Mouse (Mus musculus) heart, embryonic 10.5 days (tissue): Measurements from ENCODE around the gene Asxl2. TPM values are rescaled to one million over a fixed set of nuclear protein-coding genes. Genes with fewer than 3 reads are reported as not detected.
"Not testable (repeated sequence)": the region's sequence is repeated elsewhere in the genome, so short reads cannot be mapped to it uniquely, and the experiment has no call there.

Source experiments
- DNase-seq: peaks from one replicate; pipeline ENCODE4 v3.0.0-alpha.2; 2017; ENCODE audit warnings: low spot score
- H3K27ac ChIP-seq: fragments of 300-500 bp; sonication (generic); 2 replicates; pipeline ENCODE4 v1.5.1; 2016; ENCODE audit warnings: mild to moderate bottlenecking
- H3K27me3 ChIP-seq: fragments of 300-500 bp; sonication (generic); 2 replicates; pipeline ENCODE4 v1.6.1; 2016; ENCODE audit warnings: mild to moderate bottlenecking; ENCODE audit not compliant: poor library complexity, insufficient read depth, severe bottlenecking
- H3K36me3 ChIP-seq: fragments of 300-500 bp; sonication (generic); 2 replicates; pipeline ENCODE4 v1.6.1; 2016; ENCODE audit warnings: mild to moderate bottlenecking, moderate library complexity
- H3K4me1 ChIP-seq: fragments of 300-500 bp; sonication (generic); 2 replicates; pipeline ENCODE4 v1.6.1; 2016; ENCODE audit warnings: mild to moderate bottlenecking
- H3K4me3 ChIP-seq: fragments of 300-500 bp; sonication (generic); 2 replicates; pipeline ENCODE4 v1.5.1; 2016; ENCODE audit warnings: mild to moderate bottlenecking, moderate library complexity
- H3K9me3 ChIP-seq: fragments of 300-500 bp; sonication (generic); 2 replicates; pipeline ENCODE4 v1.6.1; 2016; ENCODE audit warnings: mild to moderate bottlenecking, moderate library complexity
- WGBS: fragments of 180-500 bp; shearing (Covaris S2); methylation state at CpG from one replicate; pipeline ENCODE4 v1.1.7; 2016; 5-methylcytosine and 5-hydroxymethylcytosine counted together
- polyA plus RNA-seq: library from polyadenylated mRNA; unstranded; fragments of >200 nt; fragmentation: Nextera tagmentation; extraction: Ambion mirVana; gene quantifications from 2 replicates; pipeline ENCODE4 v1.2.1, GENCODE M21; 2016

Asxl2 gene
- polyA plus RNA-seq, 1 experiment from 2014 or later, result 16.8 TPM

DNA sequence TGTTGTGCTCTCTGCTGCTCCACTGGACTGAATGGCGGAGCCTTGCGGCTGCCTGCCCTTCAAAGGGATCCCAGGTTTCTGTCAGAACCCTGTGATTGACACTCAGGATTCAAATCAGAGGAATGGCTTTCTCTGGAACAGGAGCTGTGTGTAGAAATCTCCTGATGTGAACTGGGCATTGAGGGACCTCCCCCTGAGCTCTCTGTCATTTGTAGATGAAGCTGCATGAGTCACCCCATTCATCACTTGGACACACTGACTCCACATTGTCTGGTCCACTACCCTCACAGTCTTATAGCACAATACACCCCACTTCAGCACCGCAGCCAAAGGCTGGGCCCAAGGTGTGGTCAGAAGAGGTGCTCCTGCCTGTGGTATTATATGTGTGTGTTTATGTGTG, 21.0 kb upstream of the Asxl2 start:
- H3K36me3 ChIP-seq, result peaks cover 31% of the 10 kb centered on the region
- DNase-seq, H3K4me3 ChIP-seq, H3K27me3 ChIP-seq, H3K4me1 ChIP-seq, H3K9me3 ChIP-seq, H3K27ac ChIP-seq: not testable (repeated sequence)
- 89% methylated on average over 3 of the region's 3 CpGs for WGBS

DNA sequence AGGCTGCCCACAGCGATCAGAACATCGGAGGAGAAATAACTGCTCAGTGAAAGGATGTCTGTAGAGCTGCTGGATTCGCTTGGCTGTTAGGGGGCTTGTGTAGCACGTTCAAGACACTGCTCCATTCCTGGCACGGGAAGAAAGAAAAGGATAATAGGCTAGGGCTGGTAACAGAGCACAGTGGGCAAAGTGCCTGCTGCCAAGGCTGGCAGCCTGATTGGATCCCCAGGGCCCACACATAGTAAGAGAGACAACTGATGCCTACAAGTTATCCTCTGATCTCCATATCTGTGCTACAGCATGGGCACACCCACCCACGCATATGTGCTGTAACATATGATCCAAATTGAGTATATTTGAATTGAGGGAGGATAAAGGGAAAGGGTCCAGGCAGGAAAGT, 20.1 kb upstream of the Asxl2 start:
- WGBS, result 91% methylated on average over 6 of the region's 6 CpGs
- H3K4me1 ChIP-seq, result no peaks in the 10 kb centered on the region
- no peak overlapping the region for H3K27ac ChIP-seq
- no peaks in the 10 kb centered on the region for H3K9me3 ChIP-seq
- no peak for DNase-seq
- no peaks in the 10 kb centered on the region for H3K27me3 ChIP-seq
- H3K4me3 ChIP-seq, result no peak overlapping the region
- peaks cover 35% of the 10 kb centered on the region for H3K36me3 ChIP-seq

DNA sequence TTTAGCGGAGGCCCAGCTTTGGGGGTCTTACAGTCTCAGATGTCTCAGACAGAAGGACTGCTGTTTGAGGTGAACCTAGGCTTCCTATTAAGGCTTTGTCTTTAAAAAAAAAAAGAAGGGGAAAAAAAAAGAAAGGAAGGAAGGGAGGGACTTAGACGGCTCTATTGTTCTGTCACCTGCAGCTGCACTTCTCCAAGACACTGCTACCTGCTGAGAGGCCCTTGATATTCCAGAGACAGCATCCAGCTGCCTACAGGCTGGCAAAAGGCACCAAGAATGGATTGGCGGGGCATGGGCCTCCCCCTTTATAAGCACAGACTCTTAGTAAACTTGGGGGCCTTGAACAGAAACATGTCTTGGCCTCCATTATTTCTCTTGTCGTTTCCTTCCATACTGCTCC, 11.7 kb upstream of the Asxl2 start:
- Histone ChIP-seq H3K36me3 (peaks cover 34% of the 10 kb centered on the region), H3K27me3 (no peaks in the 10 kb centered on the region), H3K4me1 (no peaks in the 10 kb centered on the region), H3K27ac (no peak overlapping the region), H3K4me3 (no peak overlapping the region), H3K9me3 (no peaks in the 10 kb centered on the region)
- WGBS, result 89% methylated on average over 4 of the region's 4 CpGs
- no peak for DNase-seq

DNA sequence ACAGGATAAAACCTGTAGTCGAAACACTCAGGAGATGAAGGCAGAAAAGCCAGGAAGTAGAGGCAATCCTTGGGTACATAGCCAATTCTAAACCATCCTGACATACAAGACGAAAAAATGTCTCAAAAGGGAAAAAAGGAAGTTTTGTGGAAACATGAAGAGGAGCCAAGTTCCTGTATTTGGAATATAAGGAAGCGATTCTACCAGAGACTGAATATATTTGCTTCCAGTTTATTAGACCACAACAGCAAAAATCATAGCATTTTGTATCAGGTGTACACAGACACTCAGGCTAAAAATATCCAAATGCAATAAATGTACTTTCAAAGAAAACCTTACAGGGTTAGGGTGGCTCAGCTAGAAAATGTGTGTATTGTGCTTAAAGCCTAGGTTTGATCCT, 7.9 kb upstream of the Asxl2 start:
- H3K4me3 ChIP-seq, result no peak overlapping the region
- H3K9me3 ChIP-seq, result no peaks in the 10 kb centered on the region
- H3K27ac ChIP-seq, result no peak overlapping the region
- H3K4me1 ChIP-seq, result no peaks in the 10 kb centered on the region
- WGBS, result 89% methylated on average over 3 of the region's 3 CpGs
- no peak for DNase-seq
- H3K36me3 ChIP-seq, result peaks cover 43% of the 10 kb centered on the region
- no peaks in the 10 kb centered on the region for H3K27me3 ChIP-seq

DNA sequence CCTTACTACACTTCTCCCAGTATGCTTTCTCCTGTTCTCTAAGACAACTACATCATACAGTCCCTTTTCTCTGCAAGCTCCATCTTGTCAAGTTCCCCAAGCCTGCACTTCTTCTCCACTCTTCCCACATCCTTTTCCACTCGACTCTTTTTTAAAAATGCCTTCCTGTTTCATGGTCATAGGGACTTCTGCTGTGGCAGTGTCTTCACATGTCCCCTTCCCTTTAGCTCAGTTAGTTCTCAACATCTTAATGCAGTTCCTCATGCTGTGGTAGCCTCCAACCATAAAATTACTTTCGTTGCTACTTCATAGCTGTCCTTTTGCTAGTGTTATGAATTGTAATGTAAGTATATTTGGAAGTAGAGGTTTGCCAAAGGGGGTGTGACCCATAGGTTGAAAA, 6.1 kb upstream of the Asxl2 start:
- 84% methylated on average over 2 of the region's 2 CpGs for WGBS
- peaks cover 11% of the 10 kb centered on the region; the same call in 1 of the 2 replicates for H3K4me1 ChIP-seq
- H3K9me3 ChIP-seq, result no peaks in the 10 kb centered on the region
- no peak overlapping the region for H3K4me3 ChIP-seq
- peaks cover 32% of the 10 kb centered on the region for H3K36me3 ChIP-seq
- H3K27ac ChIP-seq, result no peak overlapping the region
- no peaks in the 10 kb centered on the region for H3K27me3 ChIP-seq
- no peak for DNase-seq

DNA sequence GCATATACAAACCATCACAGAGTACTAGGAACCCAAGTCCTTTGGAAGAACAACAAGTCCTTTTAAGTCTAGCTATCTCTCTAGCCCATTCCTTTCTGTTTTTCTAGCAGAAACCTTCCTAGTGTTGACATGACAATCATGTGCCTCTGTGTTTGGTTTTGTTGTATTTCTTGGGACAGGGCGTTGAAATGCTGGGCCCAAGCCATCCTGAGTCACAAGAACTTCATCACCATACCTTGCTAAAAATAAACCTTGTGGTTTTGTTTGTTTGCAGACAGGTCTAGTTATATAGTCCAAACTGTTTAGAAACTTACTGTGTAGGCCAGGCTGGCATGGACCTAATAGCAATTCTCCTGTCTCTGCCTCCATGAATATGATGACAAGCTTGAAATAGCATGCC, 3.9 kb upstream of the Asxl2 start:
- Histone ChIP-seq H3K27ac (no peak overlapping the region), H3K9me3 (no peaks in the 10 kb centered on the region), H3K36me3 (peaks cover 20% of the 10 kb centered on the region), H3K4me1 (peaks cover 12% of the 10 kb centered on the region; the same call in 1 of the 2 replicates), H3K4me3 (no peak overlapping the region), H3K27me3 (no peaks in the 10 kb centered on the region)
- WGBS, result 89% methylated on average over 1 of the region's 1 CpGs
- no peak for DNase-seq

DNA sequence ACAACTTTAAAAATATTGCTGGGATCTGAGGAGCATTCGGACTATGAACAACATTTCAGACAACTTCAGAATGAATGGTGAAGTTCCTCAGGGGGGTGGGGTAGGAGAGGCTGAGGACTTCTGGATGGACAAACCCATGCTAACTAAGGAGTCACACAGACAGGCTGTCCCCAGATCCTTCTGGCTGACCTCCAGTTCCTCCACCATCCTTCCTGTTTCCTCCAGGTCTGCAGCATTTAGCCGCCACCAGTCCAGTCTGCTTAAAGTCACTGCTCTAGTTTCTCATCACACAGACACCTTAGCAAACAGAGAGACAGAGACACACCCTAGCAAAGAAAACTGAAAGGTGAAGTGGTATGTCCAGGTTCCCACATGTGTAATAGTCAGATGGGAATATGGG, 2.5 kb upstream of the Asxl2 start:
- H3K36me3 ChIP-seq, result peaks cover 17% of the 10 kb centered on the region
- 85% methylated on average over 2 of the region's 2 CpGs for WGBS
- H3K27me3 ChIP-seq, result no peaks in the 10 kb centered on the region
- H3K9me3 ChIP-seq, result no peaks in the 10 kb centered on the region
- H3K4me1 ChIP-seq, result peaks cover 16% of the 10 kb centered on the region; the same call in 1 of the 2 replicates
- H3K4me3 ChIP-seq, result no peak overlapping the region
- no peak overlapping the region for H3K27ac ChIP-seq
- DNase-seq, result no peak

DNA sequence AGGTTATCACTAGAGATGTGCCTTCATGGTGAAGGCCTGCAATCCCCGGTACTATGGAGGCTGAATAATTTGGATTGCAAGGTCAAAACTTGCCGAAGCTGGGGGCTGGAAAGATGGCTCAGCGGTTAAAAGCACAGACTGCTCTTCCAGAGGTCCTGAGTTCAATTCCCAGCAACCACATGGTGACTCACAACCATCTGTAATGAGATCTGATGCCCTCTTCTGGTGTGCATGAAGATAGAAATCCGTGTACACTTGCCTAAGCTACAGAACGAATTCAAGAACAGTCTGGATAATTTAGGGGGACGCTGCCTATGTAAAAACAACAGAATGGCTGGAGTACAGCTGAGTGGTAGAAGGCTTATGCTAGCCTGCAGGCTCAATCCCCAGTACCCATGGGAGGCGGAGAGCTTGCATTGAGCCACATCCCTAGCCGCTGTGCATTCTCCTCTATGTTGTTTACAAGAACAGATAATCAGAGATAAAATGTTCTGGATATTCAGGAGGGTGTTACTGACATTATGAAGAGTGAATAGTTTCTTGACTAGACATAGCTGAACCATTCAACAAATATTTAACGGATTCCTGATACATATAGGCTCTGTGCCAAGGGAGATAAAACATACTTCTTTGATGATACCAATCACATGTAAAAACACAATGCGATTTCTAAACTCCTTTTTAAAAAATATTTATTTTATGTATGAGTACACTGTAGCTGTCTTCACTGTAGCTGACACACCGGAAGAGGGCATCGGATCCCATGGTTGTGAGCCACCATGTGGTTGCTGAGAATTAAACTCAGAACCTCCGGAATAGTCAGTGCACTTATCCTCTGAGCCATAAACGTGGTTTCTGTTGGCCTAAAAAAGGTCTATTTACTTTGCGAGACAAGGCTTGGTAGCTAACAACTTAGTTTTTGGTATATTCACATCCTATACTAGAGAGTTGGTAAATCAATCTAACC, 999 bp upstream of the Asxl2 start:
- Histone ChIP-seq H3K4me3 (peak overlapping the region; percentile 83), H3K4me1 (peaks cover 16% of the 10 kb centered on the region; the same call in 1 of the 2 replicates), H3K9me3 (no peaks in the 10 kb centered on the region), H3K27me3 (no peaks in the 10 kb centered on the region), H3K27ac (peak overlapping the region; percentile 97), H3K36me3 (peaks cover 13% of the 10 kb centered on the region)
- WGBS, result 42% methylated on average over 15 of the region's 15 CpGs
- no peak for DNase-seq

DNA sequence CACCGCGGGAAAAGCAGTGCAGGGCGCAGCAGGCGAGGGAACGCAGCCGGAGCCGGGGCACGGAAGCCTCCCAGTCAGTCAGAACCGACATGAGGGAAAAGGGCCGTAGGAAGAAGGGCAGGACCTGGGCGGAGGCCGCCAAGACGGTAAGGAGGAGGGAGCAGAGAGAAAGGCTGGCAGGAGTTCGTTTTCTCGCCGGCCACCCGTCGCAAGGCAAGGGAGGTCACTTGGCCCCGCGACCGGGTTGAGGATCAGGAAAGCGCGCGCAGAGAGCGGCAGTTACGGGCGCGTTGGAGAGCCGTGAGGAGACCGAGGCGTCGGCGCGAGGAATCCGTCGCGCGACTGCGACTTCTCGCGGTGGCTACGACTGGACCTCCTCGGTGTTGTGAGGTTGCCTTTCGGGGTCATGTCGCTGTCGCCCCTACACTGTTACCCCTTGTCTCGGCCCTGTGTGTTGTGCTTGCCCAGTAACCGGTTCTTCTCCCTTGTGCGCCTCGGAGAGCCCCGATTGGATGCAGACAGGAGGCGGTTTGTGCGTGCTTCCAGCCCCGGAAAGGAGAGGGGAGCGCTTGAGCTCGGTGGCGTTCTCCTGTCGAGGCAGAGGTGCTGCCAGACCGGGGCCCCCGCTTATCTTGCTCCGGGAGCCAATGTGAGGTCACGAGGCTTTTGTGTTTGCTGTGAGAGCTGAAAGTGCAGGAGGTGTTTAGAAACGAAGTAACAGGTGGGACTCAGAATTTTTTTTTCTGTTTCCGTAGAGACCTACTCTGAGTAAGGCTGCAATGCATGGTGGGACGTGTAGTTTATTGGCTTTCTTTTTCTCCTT, 621 bp downstream of the Asxl2 start:
- under 1% methylated on average over 65 of the region's 65 CpGs for WGBS
- peak overlapping the region; percentile 97 for H3K27ac ChIP-seq
- peak; percentile 95 for DNase-seq
- H3K4me3 ChIP-seq, result peak overlapping the region; percentile 83
- H3K36me3 ChIP-seq, result peaks cover 11% of the 10 kb centered on the region
- no peaks in the 10 kb centered on the region for H3K27me3 ChIP-seq
- peaks cover 16% of the 10 kb centered on the region; the same call in 1 of the 2 replicates for H3K4me1 ChIP-seq
- H3K9me3 ChIP-seq, result no peaks in the 10 kb centered on the region

DNA sequence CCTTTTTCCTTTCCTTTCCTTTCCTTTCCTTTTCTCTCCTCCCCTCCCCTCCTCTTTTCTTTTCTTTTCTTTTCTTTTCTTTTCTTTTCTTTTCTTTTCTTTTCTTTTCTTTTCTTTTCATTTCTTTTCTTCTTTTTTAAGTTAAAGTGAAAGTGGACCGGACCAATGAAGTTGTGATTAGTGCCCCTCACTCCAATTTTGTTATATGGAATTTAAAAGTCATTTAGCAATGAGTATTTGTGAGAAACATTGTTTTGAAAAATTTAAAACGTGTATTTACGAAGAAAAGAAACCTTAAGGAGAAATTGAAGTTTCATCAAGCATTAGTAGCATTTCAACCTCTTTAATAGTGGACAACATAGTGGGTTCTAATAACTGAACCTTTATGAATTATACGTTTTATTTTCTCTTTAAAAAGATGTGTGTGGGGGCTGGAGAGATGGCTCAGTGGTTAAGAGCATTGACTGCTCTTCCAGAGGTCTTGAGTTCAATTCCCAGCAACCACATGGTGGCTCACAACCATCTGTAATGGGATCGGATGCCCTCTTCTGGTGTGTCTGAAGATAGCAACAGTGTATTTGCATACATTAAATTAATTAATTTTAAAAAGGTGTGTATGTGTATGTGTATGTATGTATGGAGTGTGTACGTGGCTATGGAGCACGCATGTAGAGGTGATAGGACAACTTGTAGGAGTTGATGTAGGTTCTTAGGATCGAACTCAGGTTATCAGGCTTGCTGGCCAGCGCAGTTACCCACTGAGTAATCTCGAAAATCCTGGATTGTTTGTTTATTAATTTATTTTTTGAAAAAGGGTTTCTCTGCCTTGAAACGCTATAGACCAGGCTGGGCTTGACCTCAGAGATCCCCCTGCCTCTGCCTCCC, 1.5 kb downstream of the Asxl2 start:
- WGBS, result 61% methylated on average over 11 of the region's 11 CpGs

DNA sequence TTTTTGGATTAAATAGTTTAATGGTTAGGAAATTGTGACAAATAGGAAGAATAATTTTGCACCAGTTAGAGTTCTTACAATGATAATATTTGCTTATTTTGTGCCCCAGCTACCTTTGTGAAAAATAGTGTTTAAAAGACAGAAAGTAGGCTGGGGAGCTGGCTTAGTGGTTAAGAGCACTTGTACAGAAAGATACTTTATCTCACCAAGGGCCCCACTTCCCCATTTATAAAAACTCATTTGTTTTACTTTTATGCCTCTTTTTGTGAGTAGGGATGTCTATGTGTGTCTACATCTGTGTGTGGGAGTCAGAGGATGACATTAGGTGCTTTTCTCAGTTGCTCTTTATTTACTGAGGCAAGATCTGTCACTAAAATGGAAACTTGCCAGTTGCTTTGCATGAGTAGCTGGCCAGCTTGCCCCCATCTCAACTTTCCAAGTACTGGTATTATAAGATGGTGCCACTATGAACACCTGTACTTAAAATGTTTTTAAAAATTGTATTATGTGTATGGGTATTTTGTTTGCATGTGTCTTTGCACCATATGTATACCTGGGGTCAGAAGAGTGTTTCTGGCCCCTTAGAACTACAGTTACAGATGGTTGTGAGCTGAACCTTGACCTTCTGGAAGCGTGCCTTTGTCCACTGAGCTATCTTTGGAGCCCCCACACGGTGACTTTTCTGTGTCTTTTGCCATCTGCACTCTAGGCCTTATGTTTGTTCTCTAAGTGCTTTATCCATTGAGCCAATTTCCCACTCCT, 3.2 kb downstream of the Asxl2 start:
- Histone ChIP-seq H3K27me3 (no peaks in the 10 kb centered on the region), H3K27ac (no peak overlapping the region), H3K36me3 (0 out of 2 replicates have a peak, but pooled peaks cover 12% of the 10 kb centered on the region), H3K9me3 (no peaks in the 10 kb centered on the region), H3K4me3 (no peak overlapping the region), H3K4me1 (peaks cover 11% of the 10 kb centered on the region; the same call in 1 of the 2 replicates)
- WGBS, result 81% methylated on average over 2 of the region's 2 CpGs
- no peak for DNase-seq

More for the DNA sequence above, 1.5 kb downstream of the Asxl2 start:
- H3K9me3 ChIP-seq, result no peaks in the 10 kb centered on the region
- peaks cover 16% of the 10 kb centered on the region; the same call in 1 of the 2 replicates for H3K4me1 ChIP-seq
- H3K27ac ChIP-seq, result 0 out of 2 replicates have a peak overlapping the region, but pooled peaks have one; percentile 97
- peak overlapping the region; percentile 83 for H3K4me3 ChIP-seq
- no peaks in the 10 kb centered on the region for H3K27me3 ChIP-seq
- H3K36me3 ChIP-seq, result 0 out of 2 replicates have a peak, but pooled peaks cover 3% of the 10 kb centered on the region
- no peak for DNase-seq

DNA sequence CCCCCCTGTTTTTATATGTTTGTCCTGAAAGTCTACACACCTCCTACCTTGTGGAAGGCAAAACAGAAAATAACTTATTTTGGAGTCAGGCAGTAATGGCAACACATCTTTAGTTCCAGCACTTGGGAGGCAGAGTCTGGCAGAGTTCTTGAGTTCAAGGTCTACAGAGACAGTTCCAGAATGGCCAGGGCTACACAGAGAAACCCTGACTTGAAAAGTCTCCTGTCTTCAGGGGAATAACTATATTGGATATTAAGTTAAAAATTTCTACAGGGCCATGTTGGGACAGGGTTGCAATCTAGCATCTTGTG, 3.7 kb downstream of the Asxl2 start:
- H3K4me1 ChIP-seq, result peaks cover 6% of the 10 kb centered on the region; the same call in 1 of the 2 replicates
- no peaks in the 10 kb centered on the region for H3K9me3 ChIP-seq
- no peak overlapping the region for H3K27ac ChIP-seq
- no peak for DNase-seq
- H3K4me3 ChIP-seq, result no peak overlapping the region
- H3K36me3 ChIP-seq, result 0 out of 2 replicates have a peak, but pooled peaks cover 12% of the 10 kb centered on the region
- H3K27me3 ChIP-seq, result no peaks in the 10 kb centered on the region
